Mouse (Mus musculus) ES-Bruce4 (cell line): ENCODE data around the gene Ctdsp2.

Source experiments
- CTCF ChIP-seq: IDR thresholded peaks from one replicate; pipeline ENCODE4 v1.8.1; 2011; ENCODE audit warnings: low read depth, low read length
- POLR2A ChIP-seq: IDR thresholded peaks from one replicate; pipeline ENCODE4 v1.8.1; 2011; ENCODE audit warnings: low read length; ENCODE audit not compliant: insufficient read depth

GRCm38 (mm10) chr10:126950572-126950971 is 27.9 kb upstream of the Ctdsp2 start:
- no peak for TF ChIP-seq CTCF
- no peak for TF ChIP-seq POLR2A
